Mouse (Mus musculus): ENCODE measurements around the gene Lcat. TPM values are rescaled to one million over a fixed set of nuclear protein-coding genes. Genes with fewer than 3 reads are reported as not detected.
"Not testable (repeated sequence)": the region's sequence is repeated elsewhere in the genome, so short reads cannot be mapped to it uniquely, and the experiment has no call there.

Lcat gene
- polyA plus RNA-seq (2015; fragmentation: Nextera tagmentation; extraction: Ambion mirVana), result 2.8 and 3.3 TPM in 2 replicates

- no peak within 1 kb of the TSS for H3K9ac ChIP-seq
- 79% methylated on average over 8 of the region's 8 CpGs for WGBS
- no peak within 1 kb of the TSS for H3K27ac ChIP-seq (replicated peaks)
- H3K36me3 ChIP-seq, result peaks cover 83% of the 10 kb centered on the region
- H3K4me1 ChIP-seq, result peaks cover 2% of the 10 kb centered on the region
- no peak within 1 kb of the TSS for H3K4me3 ChIP-seq (replicated peaks)
- H3K4me2 ChIP-seq (replicated peaks), result no peak within 1 kb of the TSS
- no peaks in the 10 kb centered on the region for H3K9me3 ChIP-seq (replicated peaks)
- ATAC-seq (ENCODE audit: insufficient number of reproducible peaks, low FRiP score, low TSS enrichment, low read depth), result no peak
- H3K27me3 ChIP-seq, result no peaks in the 10 kb centered on the region
Observed at GRCm38 (mm10) chr8:105943321-105943739, at the start of gene Lcat. Lcat (minus strand) TSS chr8:105943382.

GRCm38 (mm10) chr8:105992499-105992898 is 49.3 kb upstream of the Lcat start:
- Histone ChIP-seq H3K4me3 (replicated peaks) (no peak overlapping the region), H3K27ac (replicated peaks) (no peak overlapping the region), H3K9me3 (replicated peaks) (no peaks in the 10 kb centered on the region), H3K27me3 (no peaks in the 10 kb centered on the region), H3K9ac (no peak overlapping the region), H3K36me3 (no peaks in the 10 kb centered on the region), H3K4me2 (replicated peaks) (no peak overlapping the region), H3K4me1 (0 out of 2 replicates have a peak, but pooled peaks cover 4% of the 10 kb centered on the region)
- no peak for ATAC-seq (ENCODE audit: insufficient number of reproducible peaks, low FRiP score, low TSS enrichment, low read depth)
- WGBS, result 67% methylated on average over 5 of the region's 5 CpGs

- no peaks in the 10 kb centered on the region for H3K36me3 ChIP-seq
- no peak for ATAC-seq (ENCODE audit: insufficient number of reproducible peaks, low FRiP score, low TSS enrichment, low read depth)
- WGBS, result 86% methylated on average over 2 of the region's 2 CpGs
- H3K4me3 ChIP-seq (replicated peaks), result no peak overlapping the region
- no peaks in the 10 kb centered on the region for H3K27me3 ChIP-seq
- no peak overlapping the region for H3K27ac ChIP-seq (replicated peaks)
- H3K4me1 ChIP-seq, result 0 out of 2 replicates have a peak, but pooled peaks cover 4% of the 10 kb centered on the region
- H3K9ac ChIP-seq, result no peak overlapping the region
- no peak overlapping the region for H3K4me2 ChIP-seq (replicated peaks)
- H3K9me3 ChIP-seq (replicated peaks), result no peaks in the 10 kb centered on the region
Observed at GRCm38 (mm10) chr8:105991546-105991945, 48.4 kb upstream of the Lcat start.

DNA sequence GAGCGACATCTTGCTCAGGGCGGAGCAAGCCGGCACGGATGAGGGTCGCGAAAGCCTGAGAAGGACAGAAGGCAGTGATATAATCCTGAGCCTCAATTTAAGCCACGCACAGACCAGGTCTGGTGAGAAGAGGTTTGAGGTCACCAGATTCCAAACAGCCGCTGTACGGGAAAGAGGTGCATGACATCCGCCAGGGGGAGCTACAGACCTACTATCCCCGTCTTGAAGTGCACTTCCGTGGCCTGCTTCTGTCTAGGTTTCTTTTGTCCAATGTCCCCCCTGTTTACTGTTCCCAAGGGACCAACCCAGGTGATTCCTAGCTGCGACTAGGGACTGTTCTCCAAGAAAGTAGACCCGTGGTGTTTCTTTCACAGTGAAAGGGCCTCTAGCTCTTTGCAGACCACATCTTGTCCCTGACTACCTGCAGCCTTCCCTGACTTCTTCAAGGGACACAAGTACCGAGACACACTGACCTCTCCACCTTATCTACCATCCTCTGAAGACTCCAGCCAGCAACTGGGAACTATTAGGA is 47.7 kb upstream of the Lcat start, which contains the start of gene Dus2:
TSS of gene Dus2 (plus strand) at position 482 of the 532 bp plus-strand sequence.
- Histone ChIP-seq H3K4me3 (replicated peaks) (no peak within 1 kb of the TSS), H3K9ac (no peak within 1 kb of the TSS), H3K4me2 (replicated peaks) (peak within 1 kb of the TSS; percentile 13), H3K36me3 (no peaks in the 10 kb centered on the region), H3K9me3 (replicated peaks) (no peaks in the 10 kb centered on the region), H3K27me3 (no peaks in the 10 kb centered on the region), H3K27ac (replicated peaks) (no peak within 1 kb of the TSS), H3K4me1 (0 out of 2 replicates have a peak, but pooled peaks cover 4% of the 10 kb centered on the region)
- 8% methylated on average over 15 of the region's 15 CpGs for WGBS
- ATAC-seq (ENCODE audit: insufficient number of reproducible peaks, low FRiP score, low TSS enrichment, low read depth), result 0 out of 2 replicates have a peak, but pooled peaks have one; percentile 60

DNA sequence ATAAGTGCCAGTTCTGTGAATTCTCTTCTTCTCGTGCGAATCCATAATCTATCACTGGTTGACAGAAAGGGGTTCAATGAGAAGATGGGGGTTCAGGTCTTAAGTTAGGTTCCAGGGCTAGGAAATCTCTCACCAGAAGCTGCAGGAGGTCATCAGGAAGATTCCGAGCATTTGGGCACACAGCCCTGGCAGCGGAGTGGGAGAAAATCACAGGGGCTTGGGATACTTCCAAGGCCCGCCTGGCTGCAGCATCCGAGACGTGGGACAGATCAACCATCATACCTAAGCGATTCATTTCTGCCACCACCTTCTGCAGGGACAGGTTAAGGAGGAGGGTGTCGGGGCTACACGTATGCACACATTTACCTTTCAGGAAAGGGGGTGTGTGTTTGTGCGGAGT is 45.4 kb upstream of the Lcat start:
- Histone ChIP-seq H3K9me3 (replicated peaks) (no peaks in the 10 kb centered on the region), H3K36me3 (no peaks in the 10 kb centered on the region), H3K9ac (no peak overlapping the region), H3K27me3 (no peaks in the 10 kb centered on the region), H3K4me3 (replicated peaks) (no peak overlapping the region), H3K27ac (replicated peaks) (no peak overlapping the region), H3K4me2 (replicated peaks) (no peak overlapping the region), H3K4me1 (0 out of 2 replicates have a peak, but pooled peaks cover 4% of the 10 kb centered on the region)
- 84% methylated on average over 11 of the region's 11 CpGs for WGBS
- no peak for ATAC-seq (ENCODE audit: insufficient number of reproducible peaks, low FRiP score, low TSS enrichment, low read depth)

DNA sequence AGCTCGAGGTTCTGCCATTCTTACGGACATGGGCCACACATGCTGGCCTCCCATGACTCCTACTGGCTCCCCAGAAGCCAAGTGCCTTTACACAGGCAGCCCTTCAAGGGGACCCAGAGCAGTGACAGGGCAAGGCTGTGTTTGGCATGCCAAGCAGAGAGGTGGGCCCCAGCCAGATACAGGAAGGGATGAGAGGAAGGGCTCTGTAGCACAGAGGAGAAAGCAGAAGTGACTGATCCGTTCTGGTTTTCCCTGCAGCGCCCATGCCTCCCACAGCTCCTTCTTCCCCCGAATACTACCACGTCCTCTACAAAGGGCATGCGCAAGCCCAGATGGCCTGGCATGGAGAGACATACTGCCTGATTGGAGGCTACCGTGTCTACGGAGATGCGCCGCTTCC is 40.2 kb upstream of the Lcat start:
- H3K4me3 ChIP-seq (replicated peaks); H3K4me2 ChIP-seq (replicated peaks); H3K4me1 ChIP-seq; H3K27ac ChIP-seq (replicated peaks); ATAC-seq (ENCODE audit: insufficient number of reproducible peaks, low FRiP score, low TSS enrichment, low read depth); H3K9ac ChIP-seq; H3K27me3 ChIP-seq; H3K9me3 ChIP-seq (replicated peaks); H3K36me3 ChIP-seq: not testable (repeated sequence)
- 81% methylated on average over 11 of the region's 11 CpGs for WGBS

DNA sequence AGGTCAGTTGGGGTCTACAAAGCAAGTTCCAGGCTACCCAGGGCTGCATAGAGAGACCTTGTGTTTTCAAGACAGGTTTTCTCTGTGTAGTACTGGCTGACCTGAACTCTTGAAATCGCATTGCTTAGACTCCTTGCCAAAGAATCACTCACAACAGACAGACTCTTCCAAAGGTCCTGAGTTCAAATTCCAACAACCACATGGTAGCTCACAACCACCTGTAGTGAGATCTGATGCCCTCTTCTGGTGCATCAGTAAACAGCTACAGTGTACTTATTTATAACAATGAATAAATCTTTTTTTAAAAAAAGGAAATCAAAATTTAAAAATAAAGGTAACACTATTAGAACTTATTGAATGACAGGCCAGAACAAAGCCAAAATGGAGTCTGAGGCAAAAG is 38.0 kb upstream of the Lcat start:
- H3K36me3 ChIP-seq, result no peaks in the 10 kb centered on the region
- no peak overlapping the region for H3K4me3 ChIP-seq (replicated peaks)
- H3K27me3 ChIP-seq, result no peaks in the 10 kb centered on the region
- no peaks in the 10 kb centered on the region for H3K4me1 ChIP-seq
- ATAC-seq (ENCODE audit: insufficient number of reproducible peaks, low FRiP score, low TSS enrichment, low read depth), result no peak
- H3K9ac ChIP-seq, result no peak overlapping the region
- H3K4me2 ChIP-seq (replicated peaks), result no peak overlapping the region
- H3K27ac ChIP-seq (replicated peaks), result no peak overlapping the region
- WGBS, result 100% methylated on average over 1 of the region's 1 CpGs
- no peaks in the 10 kb centered on the region for H3K9me3 ChIP-seq (replicated peaks)

DNA sequence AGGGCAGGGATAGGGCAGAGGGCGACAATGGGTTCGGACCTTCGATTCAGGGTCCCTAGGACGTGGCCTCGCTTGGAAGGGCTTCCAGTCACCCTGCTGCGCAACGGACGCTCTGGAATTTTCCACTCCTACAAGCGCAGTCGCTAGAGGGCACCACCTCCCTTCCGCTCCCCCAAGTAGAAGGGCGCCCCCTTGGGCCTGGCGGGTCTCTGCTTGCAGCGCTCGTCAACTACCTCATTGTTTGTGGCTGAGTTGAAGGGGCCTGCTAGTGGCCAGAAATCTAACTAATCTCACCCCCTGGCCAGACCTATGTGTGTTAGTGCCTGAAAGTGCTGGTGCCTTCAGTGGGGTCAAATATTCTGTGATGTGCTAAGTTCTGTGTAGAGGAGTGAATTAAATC is 36.1 kb upstream of the Lcat start, which contains the start of gene Dpep3:
TSS of gene Dpep3 (minus strand) at position 105 of the 400 bp plus-strand sequence.
- Histone ChIP-seq H3K9ac (no peak within 1 kb of the TSS), H3K4me1 (no peaks in the 10 kb centered on the region), H3K36me3 (no peaks in the 10 kb centered on the region), H3K4me3 (replicated peaks) (no peak within 1 kb of the TSS), H3K27me3 (no peaks in the 10 kb centered on the region), H3K4me2 (replicated peaks) (no peak within 1 kb of the TSS), H3K27ac (replicated peaks) (no peak within 1 kb of the TSS), H3K9me3 (replicated peaks) (no peaks in the 10 kb centered on the region)
- 87% methylated on average over 15 of the region's 15 CpGs for WGBS
- no peak for ATAC-seq (ENCODE audit: insufficient number of reproducible peaks, low FRiP score, low TSS enrichment, low read depth)

DNA sequence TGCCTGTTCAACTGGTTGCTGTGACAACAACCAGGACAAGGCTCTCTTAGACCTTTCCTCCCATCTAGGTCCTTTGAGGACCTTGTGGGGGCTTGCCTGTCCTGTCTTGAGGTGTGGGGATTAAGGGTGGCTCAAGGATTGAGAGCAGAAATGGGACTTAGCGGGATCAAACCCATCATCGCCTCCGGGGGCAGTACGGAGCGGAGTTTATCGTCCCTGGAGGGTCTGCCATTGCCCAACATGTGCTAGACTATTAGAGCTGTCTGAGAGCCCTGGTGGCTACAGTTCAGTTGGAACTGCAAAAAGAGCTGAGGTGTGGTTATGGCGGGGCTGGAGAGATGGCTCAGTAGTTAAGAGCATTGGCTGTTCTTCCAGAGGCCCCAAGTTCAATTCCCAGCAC is 32.2 kb upstream of the Lcat start:
- ATAC-seq (ENCODE audit: insufficient number of reproducible peaks, low FRiP score, low TSS enrichment, low read depth), result no peak
- Histone ChIP-seq H3K27ac (replicated peaks) (no peak overlapping the region), H3K36me3 (no peaks in the 10 kb centered on the region), H3K4me1 (no peaks in the 10 kb centered on the region), H3K4me2 (replicated peaks) (no peak overlapping the region), H3K4me3 (replicated peaks) (no peak overlapping the region), H3K9ac (no peak overlapping the region), H3K9me3 (replicated peaks) (no peaks in the 10 kb centered on the region), H3K27me3 (no peaks in the 10 kb centered on the region)
- WGBS, result 46% methylated on average over 7 of the region's 7 CpGs

DNA sequence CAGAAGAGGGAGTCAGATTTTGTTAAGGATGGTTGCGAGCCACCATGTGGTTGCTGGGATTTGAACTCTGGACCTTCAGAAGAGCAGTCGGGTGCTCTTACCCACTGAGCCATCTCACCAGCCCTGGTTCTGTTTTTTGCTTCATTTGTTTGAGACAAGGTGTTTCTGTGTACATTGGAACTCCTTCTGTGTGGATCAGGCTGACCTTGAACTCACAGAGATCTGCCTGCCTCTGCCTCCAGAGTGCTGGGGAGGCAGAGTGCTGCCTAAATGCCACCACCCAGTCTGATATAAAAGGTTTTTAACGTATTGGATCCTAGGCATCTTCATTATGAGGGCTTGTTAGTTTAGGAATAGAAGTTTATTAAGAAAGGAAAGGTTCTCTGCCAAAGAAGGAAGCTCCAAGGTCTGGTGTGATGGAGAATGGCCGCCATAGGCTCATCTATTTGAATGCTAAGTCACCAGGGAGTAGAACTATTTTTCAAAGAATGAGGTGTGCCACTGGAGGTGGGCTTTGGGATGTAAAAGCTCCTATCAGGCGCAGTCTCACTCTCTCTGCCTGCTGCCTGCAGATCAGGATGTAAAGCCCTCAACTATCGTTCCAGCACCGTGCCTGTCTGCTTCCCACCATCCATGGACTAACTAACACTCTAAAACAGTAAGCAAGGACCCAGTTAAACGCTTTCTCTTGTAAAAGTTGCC is 28.0 kb upstream of the Lcat start:
- no peak overlapping the region for H3K9ac ChIP-seq
- no peak overlapping the region for H3K4me2 ChIP-seq (replicated peaks)
- no peak overlapping the region for H3K27ac ChIP-seq (replicated peaks)
- no peaks in the 10 kb centered on the region for H3K9me3 ChIP-seq (replicated peaks)
- WGBS, result 74% methylated on average over 8 of the region's 8 CpGs
- H3K36me3 ChIP-seq, result no peaks in the 10 kb centered on the region
- peaks cover 10% of the 10 kb centered on the region for H3K4me1 ChIP-seq
- no peaks in the 10 kb centered on the region for H3K27me3 ChIP-seq
- no peak overlapping the region for H3K4me3 ChIP-seq (replicated peaks)
- no peak for ATAC-seq (ENCODE audit: insufficient number of reproducible peaks, low FRiP score, low TSS enrichment, low read depth)

- H3K36me3 ChIP-seq, result no peaks in the 10 kb centered on the region
- H3K27ac ChIP-seq (replicated peaks), result no peak overlapping the region
- H3K9ac ChIP-seq, result no peak overlapping the region
- 78% methylated on average over 1 of the region's 1 CpGs for WGBS
- H3K4me3 ChIP-seq (replicated peaks), result no peak overlapping the region
- ATAC-seq (ENCODE audit: insufficient number of reproducible peaks, low FRiP score, low TSS enrichment, low read depth), result no peak
- H3K9me3 ChIP-seq (replicated peaks), result no peaks in the 10 kb centered on the region
- H3K4me1 ChIP-seq, result peaks cover 19% of the 10 kb centered on the region
- no peak overlapping the region for H3K4me2 ChIP-seq (replicated peaks)
- H3K27me3 ChIP-seq, result no peaks in the 10 kb centered on the region
Observed at GRCm38 (mm10) chr8:105969367-105969766, 26.2 kb upstream of the Lcat start.

All from embryonic facial prominence, embryonic 15.5 days (tissue).